Mouse (Mus musculus) testis, adult 2 months (tissue): Measurements from ENCODE around the gene Cers2.

Experiments used
- CTCF ChIP-seq: fragments of 200-500 bp; IDR thresholded peaks from 2 replicates; pipeline ENCODE4 v1.5.1; 2012; ENCODE audit warnings: low read depth, mild to moderate bottlenecking, inconsistent platforms, low read length, moderate library complexity; ENCODE audit not compliant: control insufficient read depth, insufficient read depth, insufficient replicate concordance
- POLR2A ChIP-seq: fragments of 200-500 bp; IDR thresholded peaks from 2 replicates; pipeline ENCODE4 v1.6.1; 2012; ENCODE audit warnings: low read depth, mild to moderate bottlenecking, inconsistent platforms, low read length, moderate library complexity; ENCODE audit not compliant: control insufficient read depth

DNA sequence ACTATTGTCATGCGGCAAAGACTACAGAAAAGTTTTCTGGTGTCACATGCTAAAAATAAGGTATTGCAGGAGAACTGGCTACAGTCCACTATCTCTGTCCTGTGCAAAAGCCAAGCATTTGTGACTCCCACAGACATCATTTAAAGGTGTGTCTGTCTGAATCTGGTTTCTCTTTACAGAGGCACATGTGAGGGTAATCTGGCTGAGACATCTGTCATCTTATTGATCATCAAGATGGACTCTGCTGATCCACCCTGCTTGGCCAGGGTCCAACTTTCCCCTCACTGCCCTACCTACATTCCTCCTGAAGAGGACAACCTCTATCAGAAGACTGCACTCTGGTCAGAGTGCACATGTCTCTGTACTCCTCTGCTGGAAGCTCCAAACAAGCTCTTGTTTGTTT is 37.4 kb upstream of the Cers2 start:
- TF ChIP-seq POLR2A (no peak), CTCF (no peak)
